Mouse (Mus musculus) olfactory bulb, adult 2 months (tissue): ENCODE results near the gene Gfod1.

Source experiments
- CTCF ChIP-seq: fragments of 200-500 bp; IDR thresholded peaks from 2 replicates; pipeline ENCODE4 v1.5.1; 2012; ENCODE audit warnings: low read depth, mild to moderate bottlenecking, low read length, moderate library complexity; ENCODE audit not compliant: insufficient read depth
- POLR2A ChIP-seq: fragments of 200-500 bp; IDR thresholded peaks from 2 replicates; pipeline ENCODE4 v1.6.1; 2012; ENCODE audit warnings: mild to moderate bottlenecking, low read depth, low read length, moderate library complexity; ENCODE audit not compliant: insufficient read depth

GRCm38 (mm10) chr13:43182465-43183201 lies 121.3 kb downstream of the Gfod1 start:
- TF ChIP-seq CTCF, result peak; percentile 39
- no peak for TF ChIP-seq POLR2A
